Mouse (Mus musculus) testis, adult 2 months (tissue): Measurements from ENCODE around the gene 1700012B07Rik. TPM values are rescaled to one million over a fixed set of nuclear protein-coding genes. Genes with fewer than 3 reads are reported as not detected.

Experiments
- H3K27ac ChIP-seq: fragments of 200-500 bp; 2 replicates; pipeline ENCODE4 v1.5.1; 2012; ENCODE audit warnings: low read depth, low read length; ENCODE audit not compliant: control insufficient read depth, insufficient read depth
- H3K27me3 ChIP-seq: fragments of 200-500 bp; 2 replicates; pipeline ENCODE4 v1.6.1; 2012; ENCODE audit warnings: mild to moderate bottlenecking, low read length, moderate library complexity; ENCODE audit not compliant: control insufficient read depth, insufficient read depth
- H3K36me3 ChIP-seq: fragments of 200-500 bp; 2 replicates; pipeline ENCODE4 v1.6.1; 2012; ENCODE audit warnings: mild to moderate bottlenecking, low read length; ENCODE audit not compliant: control insufficient read depth, insufficient read depth
- H3K4me1 ChIP-seq: fragments of 200-500 bp; 2 replicates; pipeline ENCODE4 v1.6.1; 2012; ENCODE audit warnings: low read length; ENCODE audit not compliant: control insufficient read depth, insufficient read depth
- H3K4me3 ChIP-seq: fragments of 200-500 bp; 2 replicates; pipeline ENCODE4 v1.5.1; 2012; ENCODE audit warnings: low read depth, mild to moderate bottlenecking, low read length, moderate library complexity, mixed read lengths; ENCODE audit not compliant: control insufficient read depth
- CTCF ChIP-seq: fragments of 200-500 bp; IDR thresholded peaks from 2 replicates; pipeline ENCODE4 v1.5.1; 2012; ENCODE audit warnings: low read depth, mild to moderate bottlenecking, inconsistent platforms, low read length, moderate library complexity; ENCODE audit not compliant: control insufficient read depth, insufficient read depth, insufficient replicate concordance
- POLR2A ChIP-seq: fragments of 200-500 bp; IDR thresholded peaks from 2 replicates; pipeline ENCODE4 v1.6.1; 2012; ENCODE audit warnings: low read depth, mild to moderate bottlenecking, inconsistent platforms, low read length, moderate library complexity; ENCODE audit not compliant: control insufficient read depth
- polyA plus RNA-seq: library from polyadenylated mRNA; depleted of rRNA; stranded (reverse); fragments of >200 nt; gene quantifications from 2 replicates; pipeline ENCODE4 v1.2.3, GENCODE M21; 2012

The 1700012B07Rik gene
- polyA plus RNA-seq, 1 experiment: 217 TPM

GRCm38 (mm10) chr11:109801515-109801914 is 26.3 kb downstream of the 1700012B07Rik start:
- Histone ChIP-seq H3K4me3 (no peak overlapping the region), H3K27ac (no peak overlapping the region), H3K27me3 (no peaks in the 10 kb centered on the region), H3K4me1 (no peaks in the 10 kb centered on the region), H3K36me3 (no peaks in the 10 kb centered on the region)
- TF ChIP-seq POLR2A (no peak), CTCF (no peak)

GRCm38 (mm10) chr11:109797531-109797930 is 30.3 kb downstream of the 1700012B07Rik start:
- TF ChIP-seq CTCF (no peak), POLR2A (no peak)
- H3K36me3 ChIP-seq: no peaks in the 10 kb centered on the region
- no peak overlapping the region for H3K4me3 ChIP-seq
- H3K27me3 ChIP-seq: no peaks in the 10 kb centered on the region
- H3K4me1 ChIP-seq: no peaks in the 10 kb centered on the region
- H3K27ac ChIP-seq: no peak overlapping the region

GRCm38 (mm10) chr11:109795536-109795935 is 32.3 kb downstream of the 1700012B07Rik start:
- no peaks in the 10 kb centered on the region for H3K4me1 ChIP-seq
- H3K27me3 ChIP-seq: no peaks in the 10 kb centered on the region
- no peak for TF ChIP-seq POLR2A
- no peak for TF ChIP-seq CTCF
- H3K4me3 ChIP-seq: no peak overlapping the region
- no peaks in the 10 kb centered on the region for H3K36me3 ChIP-seq
- no peak overlapping the region for H3K27ac ChIP-seq

GRCm38 (mm10) chr11:109793578-109793977 is 34.3 kb downstream of the 1700012B07Rik start:
- H3K4me3 ChIP-seq: no peak overlapping the region
- no peak overlapping the region for H3K27ac ChIP-seq
- no peaks in the 10 kb centered on the region for H3K27me3 ChIP-seq
- no peaks in the 10 kb centered on the region for H3K4me1 ChIP-seq
- H3K36me3 ChIP-seq: no peaks in the 10 kb centered on the region
- TF ChIP-seq POLR2A (no peak), CTCF (no peak)

- no peaks in the 10 kb centered on the region for H3K4me1 ChIP-seq
- H3K36me3 ChIP-seq: no peaks in the 10 kb centered on the region
- no peak overlapping the region for H3K27ac ChIP-seq
- no peak for TF ChIP-seq CTCF
- TF ChIP-seq POLR2A: no peak
- H3K27me3 ChIP-seq: no peaks in the 10 kb centered on the region
- no peak overlapping the region for H3K4me3 ChIP-seq
These were observed 35.3 kb downstream of the 1700012B07Rik start for GRCm38 (mm10) chr11:109792401-109792997.

- H3K4me3 ChIP-seq: no peak overlapping the region
- no peak for TF ChIP-seq CTCF
- no peak for TF ChIP-seq POLR2A
- no peaks in the 10 kb centered on the region for H3K27me3 ChIP-seq
- H3K4me1 ChIP-seq: no peaks in the 10 kb centered on the region
- no peak overlapping the region for H3K27ac ChIP-seq
- no peaks in the 10 kb centered on the region for H3K36me3 ChIP-seq
These were observed 35.9 kb downstream of the 1700012B07Rik start for GRCm38 (mm10) chr11:109791965-109792364.

GRCm38 (mm10) chr11:109790221-109790620 is 37.6 kb downstream of the 1700012B07Rik start:
- Histone ChIP-seq H3K36me3 (no peaks in the 10 kb centered on the region), H3K27ac (no peak overlapping the region), H3K4me1 (no peaks in the 10 kb centered on the region), H3K4me3 (no peak overlapping the region), H3K27me3 (no peaks in the 10 kb centered on the region)
- TF ChIP-seq POLR2A: no peak

- no peak for TF ChIP-seq POLR2A
- no peak for TF ChIP-seq CTCF
- no peak overlapping the region for H3K4me3 ChIP-seq
- H3K27me3 ChIP-seq: no peaks in the 10 kb centered on the region
- H3K4me1 ChIP-seq: no peaks in the 10 kb centered on the region
- no peak overlapping the region for H3K27ac ChIP-seq
- H3K36me3 ChIP-seq: no peaks in the 10 kb centered on the region
These were observed 42.5 kb downstream of the 1700012B07Rik start for GRCm38 (mm10) chr11:109785392-109785791.
